Mouse (Mus musculus) liver, embryonic 15.5 days (tissue): ENCODE measurements at regions not wholly inside any gene's neighbourhood (a gene's known extent, or its start where the extent isn't known, plus 50 kb on each side); places are given as distances from the start of the nearest gene placed in this dataset.

ENCODE experiments used
- ATAC-seq: fragments of 200-750 bp; cut with Nextera tagmentation; 2 replicates; pipeline ENCODE4 v1.8.0; 2017; ENCODE audit warnings: moderate number of reproducible peaks, mild to moderate bottlenecking, moderate library complexity; ENCODE audit not compliant: insufficient read depth
- H3K27ac ChIP-seq: fragments of 300-500 bp; sonication (generic); replicated peaks from 2 replicates; pipeline ENCODE4 v1.5.1; 2015; ENCODE audit warnings: mild to moderate bottlenecking, inconsistent platforms
- H3K27me3 ChIP-seq: fragments of 300-500 bp; sonication (generic); 2 replicates; pipeline ENCODE4 v1.6.1; 2015; ENCODE audit warnings: mild to moderate bottlenecking, inconsistent platforms
- H3K36me3 ChIP-seq: fragments of 300-500 bp; sonication (generic); replicated peaks from 2 replicates; pipeline ENCODE4 v1.6.1; 2015; ENCODE audit warnings: moderate library complexity, mild to moderate bottlenecking, inconsistent platforms
- H3K4me1 ChIP-seq: fragments of 300-500 bp; sonication (generic); replicated peaks from 2 replicates; pipeline ENCODE4 v1.6.1; 2015; ENCODE audit warnings: inconsistent platforms
- H3K4me2 ChIP-seq: fragments of 300-500 bp; sonication (generic); 2 replicates; pipeline ENCODE4 v1.6.1; 2015; ENCODE audit warnings: moderate library complexity, mild to moderate bottlenecking, inconsistent platforms
- H3K4me3 ChIP-seq: fragments of 300-500 bp; sonication (generic); replicated peaks from 2 replicates; pipeline ENCODE4 v1.5.1; 2015; ENCODE audit warnings: mild to moderate bottlenecking, inconsistent platforms
- H3K9ac ChIP-seq: fragments of 300-500 bp; sonication (generic); 2 replicates; pipeline ENCODE4 v1.6.1; 2015; ENCODE audit warnings: moderate library complexity, mild to moderate bottlenecking, inconsistent platforms
- H3K9me3 ChIP-seq: fragments of 300-500 bp; sonication (generic); replicated peaks from 2 replicates; pipeline ENCODE4 v1.6.1; 2016; ENCODE audit warnings: inconsistent platforms
- WGBS: fragments of 180-500 bp; shearing (Covaris S2); methylation state at CpG from one replicate; pipeline ENCODE4 v1.1.7; 2015; ENCODE audit warnings: mixed read lengths; ENCODE audit not compliant: insufficient replicate concordance; 5-methylcytosine and 5-hydroxymethylcytosine counted together

DNA sequence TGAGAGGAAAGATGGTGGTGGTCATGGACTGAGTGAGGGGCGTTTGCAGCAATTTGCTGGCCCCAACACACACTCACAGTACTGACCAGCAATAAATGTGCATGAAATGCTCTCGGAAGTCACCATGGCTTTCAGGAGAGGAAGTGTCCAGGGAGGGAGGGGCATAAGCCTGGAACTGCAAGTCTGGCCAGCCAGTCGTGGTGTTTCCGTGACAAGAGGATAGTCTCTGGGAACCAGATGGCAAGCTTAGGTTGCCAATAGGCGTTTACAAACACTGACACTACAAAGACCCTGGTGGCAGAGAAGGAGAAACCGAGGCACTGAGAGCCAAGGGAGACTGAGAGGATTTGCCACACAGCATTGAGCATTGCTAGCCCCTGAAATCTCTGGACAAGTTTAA is 132.3 kb upstream of the 1600014C23Rik start:
- no peak for ATAC-seq
- 30% methylated on average over 6 of the region's 6 CpGs for WGBS
- no peak overlapping the region for H3K4me2 ChIP-seq
- H3K9me3 ChIP-seq, result no peaks in the 10 kb centered on the region
- no peaks in the 10 kb centered on the region for H3K4me1 ChIP-seq
- no peak overlapping the region for H3K9ac ChIP-seq
- no peaks in the 10 kb centered on the region for H3K36me3 ChIP-seq
- H3K27me3 ChIP-seq, result peaks cover under 1% of the 10 kb centered on the region; the same call in 1 of the 2 replicates
- H3K4me3 ChIP-seq, result no peak overlapping the region
- H3K27ac ChIP-seq, result no peak overlapping the region

DNA sequence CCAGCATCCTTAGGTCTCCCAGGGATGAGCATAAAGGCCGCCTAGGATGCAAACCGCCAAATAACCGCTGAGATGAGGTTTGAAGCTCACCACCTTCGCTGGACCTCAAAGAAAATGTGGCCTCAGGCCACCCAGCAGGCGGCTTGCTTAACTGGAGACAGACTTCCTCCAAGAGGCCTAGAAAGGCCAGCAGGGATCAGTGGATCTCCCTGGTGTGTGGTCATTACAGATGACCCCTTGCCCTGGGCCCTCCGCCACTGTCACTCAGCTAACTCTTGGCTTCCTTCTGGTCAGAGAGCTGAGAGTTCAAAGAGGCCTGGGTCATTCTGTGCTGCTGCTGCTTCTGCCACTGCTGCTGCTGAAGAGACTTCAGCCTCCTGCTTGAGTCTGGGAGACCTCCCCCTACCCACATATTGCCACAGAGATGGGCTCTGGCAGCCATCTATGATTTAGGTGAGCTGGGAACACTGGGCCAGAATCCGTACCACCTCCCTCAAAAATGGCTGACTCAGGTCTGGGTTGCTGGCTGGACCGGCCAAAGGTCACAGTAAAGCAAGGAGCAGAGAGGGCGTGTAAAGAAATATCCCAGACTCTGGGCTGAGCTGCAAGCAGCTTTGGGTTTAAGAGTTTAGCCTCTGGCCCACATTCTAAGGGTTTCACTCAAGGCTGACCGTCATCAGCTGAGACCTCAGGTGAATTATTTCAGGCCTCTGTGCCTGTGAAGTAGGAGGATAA is 130.0 kb upstream of the 1600014C23Rik start:
- no peak overlapping the region for H3K9ac ChIP-seq
- 52% methylated on average over 10 of the region's 10 CpGs for WGBS
- H3K4me1 ChIP-seq, result no peaks in the 10 kb centered on the region
- H3K36me3 ChIP-seq, result no peaks in the 10 kb centered on the region
- no peak overlapping the region for H3K4me3 ChIP-seq
- H3K27me3 ChIP-seq, result no peaks in the 10 kb centered on the region
- ATAC-seq, result no peak
- H3K27ac ChIP-seq, result no peak overlapping the region
- no peak overlapping the region for H3K4me2 ChIP-seq
- H3K9me3 ChIP-seq, result no peaks in the 10 kb centered on the region

GRCm38 (mm10) chr17:45863031-45863430 is 129.4 kb upstream of the 1600014C23Rik start:
- H3K27me3 ChIP-seq, result no peaks in the 10 kb centered on the region
- WGBS, result 57% methylated on average over 3 of the region's 3 CpGs
- no peaks in the 10 kb centered on the region for H3K36me3 ChIP-seq
- no peak overlapping the region for H3K4me3 ChIP-seq
- no peaks in the 10 kb centered on the region for H3K9me3 ChIP-seq
- no peak overlapping the region for H3K4me2 ChIP-seq
- no peak overlapping the region for H3K9ac ChIP-seq
- ATAC-seq, result no peak
- no peaks in the 10 kb centered on the region for H3K4me1 ChIP-seq
- no peak overlapping the region for H3K27ac ChIP-seq

DNA sequence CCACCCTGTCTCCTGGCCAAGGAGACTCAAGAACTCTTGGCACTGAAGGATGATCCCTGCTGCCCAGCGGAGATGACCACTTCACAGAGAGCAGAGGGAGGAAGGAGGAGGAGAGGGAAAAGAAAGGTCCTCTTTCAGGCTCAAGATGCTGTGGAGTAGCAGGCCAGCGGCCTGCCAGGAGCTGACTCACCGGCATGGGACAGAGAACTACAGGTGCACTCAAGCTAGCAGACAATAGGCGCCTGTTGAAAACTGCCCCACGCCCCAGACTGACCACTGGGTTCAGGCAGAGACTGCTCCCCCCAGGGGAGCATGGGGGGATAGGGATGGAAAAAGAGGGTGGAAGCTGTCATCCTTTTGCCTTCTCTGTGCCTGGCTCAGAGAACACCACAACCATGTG is 125.8 kb upstream of the 1600014C23Rik start:
- Histone ChIP-seq H3K4me3 (no peak overlapping the region), H3K27me3 (no peaks in the 10 kb centered on the region), H3K36me3 (no peaks in the 10 kb centered on the region), H3K9me3 (no peaks in the 10 kb centered on the region), H3K4me1 (no peaks in the 10 kb centered on the region), H3K27ac (no peak overlapping the region), H3K4me2 (no peak overlapping the region), H3K9ac (no peak overlapping the region)
- ATAC-seq, result no peak
- WGBS, result 56% methylated on average over 5 of the region's 5 CpGs

GRCm38 (mm10) chr17:45853931-45854653 is 120.4 kb upstream of the 1600014C23Rik start:
- Histone ChIP-seq H3K4me1 (no peaks in the 10 kb centered on the region), H3K36me3 (no peaks in the 10 kb centered on the region), H3K27ac (no peak overlapping the region), H3K4me2 (no peak overlapping the region), H3K27me3 (peaks cover 13% of the 10 kb centered on the region), H3K4me3 (no peak overlapping the region), H3K9ac (no peak overlapping the region), H3K9me3 (no peaks in the 10 kb centered on the region)
- ATAC-seq, result no peak
- WGBS, result 55% methylated on average over 21 of the region's 21 CpGs

- no peaks in the 10 kb centered on the region for H3K9me3 ChIP-seq
- no peak for ATAC-seq
- H3K4me2 ChIP-seq, result no peak overlapping the region
- no peaks in the 10 kb centered on the region for H3K36me3 ChIP-seq
- H3K27ac ChIP-seq, result no peak overlapping the region
- H3K27me3 ChIP-seq, result peaks cover 13% of the 10 kb centered on the region
- H3K4me1 ChIP-seq, result no peaks in the 10 kb centered on the region
- H3K9ac ChIP-seq, result no peak overlapping the region
- WGBS, result 22% methylated on average over 5 of the region's 5 CpGs
- H3K4me3 ChIP-seq, result no peak overlapping the region
Measured at GRCm38 (mm10) chr17:45852402-45852801, 118.8 kb upstream of the 1600014C23Rik start.

GRCm38 (mm10) chr17:45851723-45852396 is 118.2 kb upstream of the 1600014C23Rik start:
- Histone ChIP-seq H3K4me2 (no peak overlapping the region), H3K27ac (no peak overlapping the region), H3K9ac (no peak overlapping the region), H3K4me1 (no peaks in the 10 kb centered on the region), H3K9me3 (no peaks in the 10 kb centered on the region), H3K4me3 (no peak overlapping the region), H3K27me3 (peaks cover 13% of the 10 kb centered on the region), H3K36me3 (no peaks in the 10 kb centered on the region)
- 51% methylated on average over 8 of the region's 8 CpGs for WGBS
- ATAC-seq, result no peak

DNA sequence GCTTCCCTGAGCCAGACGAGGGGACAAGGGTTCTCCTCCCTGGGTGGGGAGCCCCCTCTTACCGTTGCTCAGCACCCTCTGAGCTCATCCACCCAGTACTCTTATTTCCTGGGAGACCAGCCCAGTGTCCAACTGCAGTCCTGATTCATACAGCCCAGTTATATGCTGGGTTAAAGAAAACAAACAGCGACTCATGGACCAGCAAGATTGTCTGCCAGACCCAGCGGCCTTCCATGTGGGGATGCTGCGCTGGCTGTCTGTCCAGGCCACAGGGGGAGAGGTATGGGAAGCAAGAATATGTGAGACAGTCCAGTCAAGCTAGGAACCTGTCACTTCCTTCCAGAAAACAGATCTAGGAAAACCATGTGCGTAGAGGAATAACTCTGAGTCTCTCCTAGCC is 117.3 kb upstream of the 1600014C23Rik start:
- Histone ChIP-seq H3K9ac (no peak overlapping the region), H3K27ac (no peak overlapping the region), H3K36me3 (no peaks in the 10 kb centered on the region), H3K27me3 (peaks cover 13% of the 10 kb centered on the region), H3K4me1 (no peaks in the 10 kb centered on the region), H3K4me2 (no peak overlapping the region), H3K9me3 (no peaks in the 10 kb centered on the region), H3K4me3 (no peak overlapping the region)
- WGBS, result 59% methylated on average over 6 of the region's 6 CpGs
- no peak for ATAC-seq

GRCm38 (mm10) chr17:45850174-45850573 is 116.5 kb upstream of the 1600014C23Rik start:
- Histone ChIP-seq H3K4me3 (no peak overlapping the region), H3K9ac (no peak overlapping the region), H3K27me3 (peaks cover 13% of the 10 kb centered on the region), H3K36me3 (no peaks in the 10 kb centered on the region), H3K4me2 (no peak overlapping the region), H3K4me1 (no peaks in the 10 kb centered on the region), H3K27ac (no peak overlapping the region), H3K9me3 (no peaks in the 10 kb centered on the region)
- WGBS, result 58% methylated on average over 5 of the region's 5 CpGs
- ATAC-seq, result no peak

GRCm38 (mm10) chr17:45848605-45849004 is 115.0 kb upstream of the 1600014C23Rik start:
- WGBS, result 28% methylated on average over 8 of the region's 8 CpGs
- peaks cover 10% of the 10 kb centered on the region; the same call in 1 of the 2 replicates for H3K27me3 ChIP-seq
- no peak overlapping the region for H3K9ac ChIP-seq
- no peaks in the 10 kb centered on the region for H3K4me1 ChIP-seq
- H3K9me3 ChIP-seq, result no peaks in the 10 kb centered on the region
- H3K4me3 ChIP-seq, result no peak overlapping the region
- H3K27ac ChIP-seq, result no peak overlapping the region
- H3K36me3 ChIP-seq, result no peaks in the 10 kb centered on the region
- ATAC-seq, result no peak
- H3K4me2 ChIP-seq, result no peak overlapping the region

DNA sequence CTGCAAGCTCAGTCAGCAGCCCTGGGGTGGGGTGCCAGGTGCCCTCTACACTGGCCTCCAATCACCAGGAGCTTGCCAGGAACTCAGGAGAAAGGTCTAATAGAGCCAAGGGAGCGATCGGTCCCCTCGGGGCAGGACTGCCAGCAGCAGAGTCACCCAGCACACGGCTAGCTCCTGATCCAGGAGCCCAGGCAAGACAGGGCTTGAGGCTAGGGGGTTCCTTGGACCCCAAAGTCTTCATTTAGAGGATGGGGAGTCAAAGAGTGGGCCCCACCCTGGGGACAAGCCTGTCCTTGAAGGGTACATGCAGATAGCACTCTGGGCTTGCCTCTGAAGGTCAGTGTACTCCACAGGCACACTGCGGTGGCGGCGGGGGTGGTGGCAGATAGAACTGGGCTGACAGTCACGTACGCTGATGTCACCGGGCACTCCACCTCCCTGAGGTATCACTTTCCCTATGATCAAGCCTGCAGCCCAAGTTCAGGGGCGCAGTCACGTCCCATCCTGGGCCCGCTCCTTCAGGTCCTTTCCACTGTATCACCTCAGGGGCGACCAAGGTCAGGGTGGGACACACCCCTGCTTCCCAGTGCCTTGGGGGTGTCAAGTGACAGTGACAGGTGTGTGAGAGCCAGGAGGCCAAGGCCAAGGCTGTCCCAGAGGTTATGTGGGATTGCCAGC is 114.2 kb upstream of the 1600014C23Rik start:
- H3K27me3 ChIP-seq, result peaks cover 5% of the 10 kb centered on the region; the same call in 1 of the 2 replicates
- no peak for ATAC-seq
- H3K9me3 ChIP-seq, result no peaks in the 10 kb centered on the region
- H3K4me1 ChIP-seq, result no peaks in the 10 kb centered on the region
- 87% methylated on average over 14 of the region's 14 CpGs for WGBS
- no peak overlapping the region for H3K27ac ChIP-seq
- no peak overlapping the region for H3K4me3 ChIP-seq
- no peak overlapping the region for H3K4me2 ChIP-seq
- H3K9ac ChIP-seq, result no peak overlapping the region
- no peaks in the 10 kb centered on the region for H3K36me3 ChIP-seq
